Mouse (Mus musculus): Measurements from ENCODE around the gene Glb1. TPM values are rescaled to one million over a fixed set of nuclear protein-coding genes. Genes with fewer than 3 reads are reported as not detected.
"Not testable (repeated sequence)": the region's sequence is repeated elsewhere in the genome, so short reads cannot be mapped to it uniquely, and the experiment has no call there.

Gene Glb1
- 40.1 and 42.1 TPM in 2 replicates for total RNA-seq (2015)
- total RNA-seq (2017), result 36.3 and 38.4 TPM in 2 replicates

GRCm38 (mm10) chr9:114400949-114401684 lies at the start of gene Glb1, which contains the start of gene Tmppe:
TSS of gene Glb1 (plus strand) at chr9:114401076.
TSS of gene Tmppe (plus strand) at chr9:114401105.
- peak; percentile 79 for ATAC-seq (replicated peaks; ENCODE audit: poor library complexity)

- ATAC-seq (replicated peaks; ENCODE audit: poor library complexity), result peak; percentile 78
These were observed 32.9 kb upstream of the Glb1 start for GRCm38 (mm10) chr9:114367783-114368470.

- no peak; the same call in 1 of the 2 replicates for ATAC-seq (replicated peaks; ENCODE audit: poor library complexity)
These were observed 32.4 kb upstream of the Glb1 start for GRCm38 (mm10) chr9:114368471-114368858.

GRCm38 (mm10) chr9:114369389-114369788 lies 31.5 kb upstream of the Glb1 start:
- ATAC-seq (replicated peaks; ENCODE audit: poor library complexity), result peak; percentile 55

- ATAC-seq (replicated peaks; ENCODE audit: poor library complexity), result not testable (repeated sequence)
These were observed 29.2 kb upstream of the Glb1 start for GRCm38 (mm10) chr9:114371717-114372116.

- ATAC-seq (replicated peaks; ENCODE audit: poor library complexity), result peak; percentile 14
These were observed 25.5 kb upstream of the Glb1 start for GRCm38 (mm10) chr9:114375276-114375962.

- peak; percentile 63 for ATAC-seq (replicated peaks; ENCODE audit: poor library complexity)
These were observed 23.7 kb upstream of the Glb1 start for GRCm38 (mm10) chr9:114377168-114377567.

GRCm38 (mm10) chr9:114379871-114380270 lies 21.0 kb upstream of the Glb1 start:
- ATAC-seq (replicated peaks; ENCODE audit: poor library complexity), result no peak

- peak; percentile 56 for ATAC-seq (replicated peaks; ENCODE audit: poor library complexity)
These were observed 19.8 kb upstream of the Glb1 start for GRCm38 (mm10) chr9:114380881-114381733.

- no peak for ATAC-seq (replicated peaks; ENCODE audit: poor library complexity)
These were observed 17.8 kb upstream of the Glb1 start for GRCm38 (mm10) chr9:114382936-114383710.

- ATAC-seq (replicated peaks; ENCODE audit: poor library complexity), result no peak
These were observed 16.2 kb upstream of the Glb1 start for GRCm38 (mm10) chr9:114384691-114385090.

GRCm38 (mm10) chr9:114385160-114385559 lies 15.7 kb upstream of the Glb1 start:
- no peak for ATAC-seq (replicated peaks; ENCODE audit: poor library complexity)

GRCm38 (mm10) chr9:114387086-114387485 lies 13.8 kb upstream of the Glb1 start:
- ATAC-seq (replicated peaks; ENCODE audit: poor library complexity), result no peak

GRCm38 (mm10) chr9:114388288-114388687 lies 12.6 kb upstream of the Glb1 start:
- no peak for ATAC-seq (replicated peaks; ENCODE audit: poor library complexity)

GRCm38 (mm10) chr9:114388701-114389370 lies 12.0 kb upstream of the Glb1 start:
- no peak for ATAC-seq (replicated peaks; ENCODE audit: poor library complexity)

- ATAC-seq (replicated peaks; ENCODE audit: poor library complexity), result peak; percentile 59
These were observed 11.4 kb upstream of the Glb1 start for GRCm38 (mm10) chr9:114389371-114389904.

- peak; percentile 75 for ATAC-seq (replicated peaks; ENCODE audit: poor library complexity)
These were observed 10.7 kb upstream of the Glb1 start, which contains the start of gene Crtap for GRCm38 (mm10) chr9:114389905-114390748. TSS of gene Crtap (minus strand) at chr9:114390675.

GRCm38 (mm10) chr9:114390749-114391075 lies 10.2 kb upstream of the Glb1 start:
- ATAC-seq (replicated peaks; ENCODE audit: poor library complexity), result no peak

Data from megakaryocyte progenitor cell, adult 5-6 weeks (primary cell).